Mouse (Mus musculus) forebrain, embryonic 11.5 days (tissue): ENCODE results near the gene Olfr175-ps1. TPM values are rescaled to one million over a fixed set of nuclear protein-coding genes. Genes with fewer than 3 reads are reported as not detected.

ENCODE experiments used
- ATAC-seq: fragments of 200-750 bp; cut with Nextera tagmentation; replicated peaks from 2 replicates; pipeline ENCODE4 v1.8.0; 2017; ENCODE audit warnings: moderate TSS enrichment; ENCODE audit not compliant: low FRiP score
- DNase-seq: peaks from one replicate; pipeline ENCODE4 v3.0.0-alpha.2; 2017; ENCODE audit warnings: low spot score
- H3K27ac ChIP-seq: fragments of 300-500 bp; sonication (generic); 2 replicates; pipeline ENCODE4 v1.5.1; 2014; ENCODE audit warnings: low read depth, low read length
- H3K27me3 ChIP-seq: fragments of 300-500 bp; sonication (generic); 2 replicates; pipeline ENCODE4 v1.6.1; 2014; ENCODE audit warnings: mild to moderate bottlenecking, low read length, mixed read lengths; ENCODE audit not compliant: control insufficient read depth, insufficient read depth
- H3K36me3 ChIP-seq: fragments of 300-500 bp; sonication (generic); 2 replicates; pipeline ENCODE4 v1.6.1; 2014; ENCODE audit warnings: mild to moderate bottlenecking, low read length, moderate library complexity, mixed read lengths; ENCODE audit not compliant: control insufficient read depth, insufficient read depth
- H3K4me1 ChIP-seq: fragments of 300-500 bp; sonication (generic); replicated peaks from 2 replicates; pipeline ENCODE4 v1.6.1; 2014; ENCODE audit warnings: low read length, mixed read lengths; ENCODE audit not compliant: control insufficient read depth, insufficient read depth
- H3K4me2 ChIP-seq: fragments of 300-500 bp; sonication (generic); 2 replicates; pipeline ENCODE4 v1.6.1; 2014; ENCODE audit warnings: low read depth, mild to moderate bottlenecking, low read length, moderate library complexity, mixed read lengths; ENCODE audit not compliant: severe bottlenecking
- H3K4me3 ChIP-seq: fragments of 300-500 bp; sonication (generic); 2 replicates; pipeline ENCODE4 v1.5.1; 2014; ENCODE audit warnings: low read depth, low read length
- H3K9ac ChIP-seq: fragments of 300-500 bp; sonication (generic); 2 replicates; pipeline ENCODE4 v1.6.1; 2014; ENCODE audit warnings: low read length
- H3K9me3 ChIP-seq: fragments of 300-500 bp; sonication (generic); 2 replicates; pipeline ENCODE4 v1.6.1; 2016; ENCODE audit warnings: low read length, mixed read lengths; ENCODE audit not compliant: control insufficient read depth
- WGBS: fragments of 180-500 bp; shearing (Covaris S2); extraction: QIAGEN DNeasy Blood & Tissue Kit; methylation state at CpG from one replicate; pipeline ENCODE4 v1.1.7; 2014; 5-methylcytosine and 5-hydroxymethylcytosine counted together
- polyA plus RNA-seq: library from polyadenylated mRNA; unstranded; fragments of >200 nt; fragmentation: Nextera tagmentation; extraction: Ambion mirVana; gene quantifications from 2 replicates; pipeline ENCODE4 v1.2.1, GENCODE M21; 2014

The Olfr175-ps1 gene
- polyA plus RNA-seq, result not detected in 2 replicates

GRCm38 (mm10) chr16:58826732-58827319 is at the start of gene Olfr175-ps1:
Olfr175-ps1 (minus strand) TSS chr16:58826782.
- no peak for ATAC-seq
- Histone ChIP-seq H3K4me2 (no peak within 1 kb of the TSS), H3K36me3 (no peaks in the 10 kb centered on the region), H3K4me3 (no peak within 1 kb of the TSS), H3K9me3 (no peaks in the 10 kb centered on the region), H3K9ac (no peak within 1 kb of the TSS), H3K27ac (no peak within 1 kb of the TSS), H3K4me1 (no peaks in the 10 kb centered on the region), H3K27me3 (no peaks in the 10 kb centered on the region)
- 83% methylated on average over 1 of the region's 1 CpGs for WGBS
- no peak for DNase-seq

- DNase-seq, result no peak
- Histone ChIP-seq H3K9ac (no peak within 1 kb of the TSS), H3K4me1 (no peaks in the 10 kb centered on the region), H3K27me3 (no peaks in the 10 kb centered on the region), H3K36me3 (no peaks in the 10 kb centered on the region), H3K4me2 (no peak within 1 kb of the TSS), H3K9me3 (no peaks in the 10 kb centered on the region), H3K4me3 (no peak within 1 kb of the TSS), H3K27ac (no peak within 1 kb of the TSS)
- ATAC-seq, result no peak
- WGBS, result 73% methylated on average over 1 of the region's 1 CpGs
These were observed 48.1 kb upstream of the Olfr175-ps1 start, which contains the start of gene Olfr177 for GRCm38 (mm10) chr16:58874668-58875067. Olfr177 (minus strand) TSS chr16:58874768.

DNA sequence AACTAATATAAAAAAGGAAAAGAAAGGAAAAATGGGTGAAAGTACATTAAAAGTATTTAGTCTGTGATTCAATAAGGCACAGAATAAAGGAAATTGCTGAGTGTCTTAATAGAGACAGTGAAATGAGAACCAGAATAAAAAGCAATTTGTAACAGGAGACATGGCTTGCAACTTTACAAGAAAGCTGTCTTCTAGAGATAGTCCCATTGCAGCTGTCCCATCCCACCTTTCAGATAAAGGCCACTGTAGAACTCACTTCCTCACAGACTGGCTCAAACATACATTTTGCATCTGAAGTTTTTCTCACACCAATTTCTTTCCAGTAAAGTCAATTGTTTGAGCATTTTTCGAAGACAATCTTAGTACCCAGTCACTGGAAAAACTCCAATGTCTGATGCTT is 34.9 kb upstream of the Olfr175-ps1 start:
- Histone ChIP-seq H3K27ac (no peak overlapping the region), H3K4me2 (no peak overlapping the region), H3K36me3 (no peaks in the 10 kb centered on the region), H3K9me3 (no peaks in the 10 kb centered on the region), H3K4me1 (no peaks in the 10 kb centered on the region), H3K27me3 (no peaks in the 10 kb centered on the region), H3K4me3 (no peak overlapping the region), H3K9ac (no peak overlapping the region)
- WGBS, result 83% methylated on average over 1 of the region's 1 CpGs
- DNase-seq (no peak), ATAC-seq (no peak)

DNA sequence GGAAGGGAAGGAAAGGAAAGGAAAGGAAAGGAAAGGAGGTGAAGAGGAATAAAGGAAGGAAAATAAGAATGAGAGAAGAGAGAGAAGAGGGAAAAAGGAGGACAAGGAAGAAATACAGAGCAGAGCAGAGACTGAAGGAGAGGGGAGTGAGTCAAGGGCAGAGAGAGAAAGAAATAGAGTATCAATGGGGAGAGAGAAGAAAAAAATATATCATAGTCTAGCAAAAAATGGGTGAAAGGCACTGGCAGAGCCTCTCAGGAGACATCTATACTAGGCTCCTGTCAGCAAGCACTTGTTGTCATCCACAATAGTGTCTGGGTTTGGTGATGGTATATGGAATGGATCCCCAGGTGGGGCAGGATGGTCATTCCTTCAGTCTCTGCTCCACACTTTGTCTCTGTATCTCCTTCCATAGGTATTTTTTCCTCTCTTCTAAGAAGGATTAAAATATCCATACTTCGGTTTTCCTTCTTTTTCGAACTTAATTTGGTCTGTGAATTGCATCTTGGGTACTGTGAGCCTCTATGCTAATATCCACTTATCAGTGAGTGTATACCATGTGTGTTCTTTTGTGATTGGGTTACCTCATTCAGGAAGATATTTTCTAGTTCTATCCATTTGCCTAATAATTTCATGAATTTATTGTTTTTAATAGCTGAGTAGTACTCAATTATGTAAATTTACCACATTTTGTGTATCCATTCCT is 33.6 kb upstream of the Olfr175-ps1 start:
- no peak overlapping the region for H3K4me3 ChIP-seq
- H3K27ac ChIP-seq, result no peak overlapping the region
- H3K4me1 ChIP-seq, result no peaks in the 10 kb centered on the region
- no peak overlapping the region for H3K9ac ChIP-seq
- ATAC-seq, result no peak
- H3K9me3 ChIP-seq, result no peaks in the 10 kb centered on the region
- no peak for DNase-seq
- WGBS, result 88% methylated on average over 2 of the region's 2 CpGs
- H3K36me3 ChIP-seq, result no peaks in the 10 kb centered on the region
- no peaks in the 10 kb centered on the region for H3K27me3 ChIP-seq
- no peak overlapping the region for H3K4me2 ChIP-seq

- H3K9me3 ChIP-seq, result no peaks in the 10 kb centered on the region
- DNase-seq, result no peak
- WGBS, result 83% methylated on average over 2 of the region's 2 CpGs
- no peak for ATAC-seq
- H3K27me3 ChIP-seq, result no peaks in the 10 kb centered on the region
- H3K9ac ChIP-seq, result no peak within 1 kb of the TSS
- H3K36me3 ChIP-seq, result no peaks in the 10 kb centered on the region
- H3K4me2 ChIP-seq, result no peak within 1 kb of the TSS
- no peak within 1 kb of the TSS for H3K4me3 ChIP-seq
- H3K4me1 ChIP-seq, result no peaks in the 10 kb centered on the region
- no peak within 1 kb of the TSS for H3K27ac ChIP-seq
These were observed 26.4 kb downstream of the Olfr175-ps1 start, which contains the start of gene Olfr173 for GRCm38 (mm10) chr16:58800168-58800567. Olfr173 (minus strand) TSS chr16:58800268.

Other genes with a start within 250 kb of the Olfr175-ps1 start
- not detected in 2 replicates for gene Gm813, start 209.8 kb downstream of the Olfr175-ps1 start, polyA plus RNA-seq
- not detected in 2 replicates for gene E330017A01Rik, start 188.0 kb downstream of the Olfr175-ps1 start, polyA plus RNA-seq
- gene Cpox, start 156.5 kb downstream of the Olfr175-ps1 start, polyA plus RNA-seq, result 20.6 and 22.0 TPM in 2 replicates
- gene Gpr15, start 107.7 kb downstream of the Olfr175-ps1 start, polyA plus RNA-seq, result not detected in 2 replicates
- gene Cldnd1, start 98.9 kb downstream of the Olfr175-ps1 start, polyA plus RNA-seq, result 115 and 116 TPM in 2 replicates
- gene Olfr172, start 63.6 kb downstream of the Olfr175-ps1 start, polyA plus RNA-seq, result not detected in 2 replicates
- gene Olfr173, start 26.5 kb downstream of the Olfr175-ps1 start, polyA plus RNA-seq, result not detected in 2 replicates
- gene Olfr177, start 48.0 kb upstream of the Olfr175-ps1 start, polyA plus RNA-seq, result not detected in 2 replicates
- not detected in 2 replicates for gene Olfr178, start 65.3 kb upstream of the Olfr175-ps1 start, polyA plus RNA-seq
- gene Olfr181, start 102.0 kb upstream of the Olfr175-ps1 start, polyA plus RNA-seq, result not detected in 2 replicates
- not detected in 2 replicates for gene Olfr180, start 102.6 kb upstream of the Olfr175-ps1 start, polyA plus RNA-seq
- gene Olfr183, start 168.6 kb upstream of the Olfr175-ps1 start, polyA plus RNA-seq, result not detected in 2 replicates
- not detected in 2 replicates for gene Olfr186, start 203.5 kb upstream of the Olfr175-ps1 start, polyA plus RNA-seq
- gene Olfr187, start 213.0 kb upstream of the Olfr175-ps1 start, polyA plus RNA-seq, result not detected in 2 replicates